Mouse (Mus musculus): ENCODE results near the gene Vapb. TPM values are rescaled to one million over a fixed set of nuclear protein-coding genes. Genes with fewer than 3 reads are reported as not detected.

Gene Vapb
- polyA plus RNA-seq, 1 experiment from 2014 or later, result 15.1 TPM

DNA sequence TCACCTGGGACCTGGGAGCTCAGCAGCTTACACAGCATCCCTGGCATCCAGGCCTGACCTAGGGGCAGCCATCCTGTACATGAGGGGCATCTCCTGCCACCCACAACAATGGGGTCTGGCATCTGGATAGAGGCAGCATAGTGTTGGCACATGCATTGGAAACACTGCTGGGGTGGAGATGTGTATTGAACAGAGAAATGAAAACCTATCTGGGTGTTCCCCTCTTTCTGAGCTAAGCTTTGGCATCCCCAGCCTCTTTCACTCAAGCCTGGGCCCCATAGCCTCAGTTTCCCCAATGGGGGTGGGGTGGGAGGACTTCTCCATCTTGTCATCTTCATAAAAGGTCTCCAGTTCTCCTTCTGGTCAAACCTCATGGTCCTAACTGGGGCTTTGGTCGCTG lies 62.2 kb downstream of the Vapb start:
- no peak for ATAC-seq (ENCODE audit: low read depth)
- Histone ChIP-seq H3K27ac (replicated peaks) (no peak overlapping the region), H3K36me3 (no peaks in the 10 kb centered on the region), H3K4me2 (no peak overlapping the region), H3K9ac (no peak overlapping the region), H3K9me3 (no peaks in the 10 kb centered on the region), H3K4me1 (replicated peaks) (peaks cover 33% of the 10 kb centered on the region), H3K4me3 (no peak overlapping the region), H3K27me3 (no peaks in the 10 kb centered on the region)
- WGBS, result 82% methylated on average over 1 of the region's 1 CpGs

GRCm38 (mm10) chr2:173800566-173800965 lies 63.3 kb downstream of the Vapb start:
- ATAC-seq (ENCODE audit: low read depth), result no peak
- Histone ChIP-seq H3K9me3 (no peaks in the 10 kb centered on the region), H3K36me3 (no peaks in the 10 kb centered on the region), H3K4me3 (no peak overlapping the region), H3K27me3 (no peaks in the 10 kb centered on the region), H3K4me1 (replicated peaks) (peaks cover 38% of the 10 kb centered on the region), H3K9ac (no peak overlapping the region), H3K4me2 (no peak overlapping the region), H3K27ac (replicated peaks) (no peak overlapping the region; the same call in 1 of the 2 replicates)
- 71% methylated on average over 9 of the region's 9 CpGs for WGBS

DNA sequence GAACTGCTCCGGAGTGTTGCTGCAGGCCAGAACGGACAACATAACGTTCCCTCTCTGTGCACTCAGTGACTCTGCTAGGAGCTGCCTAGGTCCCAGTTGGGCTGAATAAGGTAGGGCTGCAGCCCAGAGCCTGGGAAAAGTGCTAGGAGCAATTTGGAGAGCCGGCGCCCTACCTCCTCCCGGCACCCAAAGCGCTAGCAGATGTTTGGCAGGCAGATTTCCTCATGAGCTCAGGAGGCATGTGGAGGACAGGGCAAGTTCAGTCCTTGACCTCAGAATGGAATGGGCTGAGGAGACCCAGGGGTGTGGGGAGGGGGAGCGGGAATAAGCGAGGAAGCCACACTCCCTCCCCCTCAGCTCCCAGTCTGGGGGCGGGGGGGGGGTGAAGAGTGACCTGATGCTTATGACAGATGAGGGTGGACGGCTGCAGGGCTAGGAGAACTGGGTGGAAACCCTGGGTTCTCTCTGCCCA lies 64.1 kb downstream of the Vapb start:
- Histone ChIP-seq H3K27ac (replicated peaks) (no peak overlapping the region), H3K4me2 (no peak overlapping the region), H3K4me3 (no peak overlapping the region), H3K27me3 (no peaks in the 10 kb centered on the region), H3K9me3 (no peaks in the 10 kb centered on the region), H3K9ac (no peak overlapping the region), H3K4me1 (replicated peaks) (peaks cover 29% of the 10 kb centered on the region), H3K36me3 (no peaks in the 10 kb centered on the region)
- 66% methylated on average over 11 of the region's 11 CpGs for WGBS
- ATAC-seq (ENCODE audit: low read depth), result no peak

DNA sequence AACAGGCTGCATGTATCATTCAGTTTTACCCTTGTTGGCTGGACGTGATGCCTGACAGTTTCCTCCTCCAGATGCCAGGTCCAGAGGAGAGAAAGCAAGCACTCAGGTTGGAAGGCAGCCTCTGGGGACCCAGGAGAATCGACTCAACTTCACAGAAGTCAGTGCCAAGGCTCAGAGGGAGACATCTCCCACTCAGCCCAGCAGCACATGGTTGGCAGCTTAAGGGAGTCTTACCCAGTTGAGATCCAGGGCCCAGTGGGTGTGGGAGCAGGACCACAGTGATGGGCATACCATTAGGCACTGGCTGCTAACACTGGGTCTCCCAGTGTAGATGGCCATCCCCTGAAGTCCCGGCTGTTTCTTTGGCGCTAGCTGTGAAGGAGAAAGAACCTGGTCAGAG lies 64.9 kb downstream of the Vapb start:
- no peak overlapping the region for H3K27ac ChIP-seq (replicated peaks)
- H3K27me3 ChIP-seq, result no peaks in the 10 kb centered on the region
- H3K36me3 ChIP-seq, result no peaks in the 10 kb centered on the region
- 82% methylated on average over 4 of the region's 4 CpGs for WGBS
- H3K9ac ChIP-seq, result no peak overlapping the region
- ATAC-seq (ENCODE audit: low read depth), result no peak
- no peak overlapping the region for H3K4me2 ChIP-seq
- H3K4me1 ChIP-seq (replicated peaks), result peaks cover 21% of the 10 kb centered on the region
- H3K9me3 ChIP-seq, result no peaks in the 10 kb centered on the region
- H3K4me3 ChIP-seq, result no peak overlapping the region

- Histone ChIP-seq H3K27ac (replicated peaks) (no peak overlapping the region), H3K4me1 (replicated peaks) (peaks cover 20% of the 10 kb centered on the region), H3K27me3 (no peaks in the 10 kb centered on the region), H3K36me3 (no peaks in the 10 kb centered on the region), H3K9me3 (no peaks in the 10 kb centered on the region), H3K4me3 (no peak overlapping the region), H3K4me2 (no peak overlapping the region), H3K9ac (no peak overlapping the region)
- 80% methylated on average over 3 of the region's 3 CpGs for WGBS
- ATAC-seq (ENCODE audit: low read depth), result no peak
Observed at GRCm38 (mm10) chr2:173802956-173803355, 65.6 kb downstream of the Vapb start.

DNA sequence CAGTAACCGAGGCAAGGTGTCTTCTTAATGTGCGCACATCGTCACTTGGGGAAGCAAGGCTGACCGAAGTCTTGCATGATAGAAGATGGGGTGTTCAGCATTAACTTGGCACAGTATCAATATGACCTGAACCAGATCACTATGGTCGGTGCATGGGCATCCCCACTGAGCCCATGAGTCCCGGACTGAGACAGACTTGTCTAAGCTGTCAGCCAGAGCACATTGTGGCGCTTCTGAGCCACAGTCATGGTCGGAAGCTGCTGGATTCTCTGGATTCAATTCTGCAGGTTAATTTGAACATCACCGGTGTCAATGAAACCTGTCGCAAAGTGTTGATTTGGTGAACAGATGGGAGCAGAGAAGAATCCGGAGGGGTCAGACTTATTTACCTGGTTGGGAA lies 66.5 kb downstream of the Vapb start:
- Histone ChIP-seq H3K9ac (no peak overlapping the region), H3K27ac (replicated peaks) (no peak overlapping the region), H3K9me3 (no peaks in the 10 kb centered on the region), H3K4me1 (replicated peaks) (peaks cover 20% of the 10 kb centered on the region), H3K4me3 (no peak overlapping the region), H3K36me3 (no peaks in the 10 kb centered on the region), H3K27me3 (no peaks in the 10 kb centered on the region), H3K4me2 (no peak overlapping the region)
- WGBS, result 91% methylated on average over 11 of the region's 11 CpGs
- no peak for ATAC-seq (ENCODE audit: low read depth)

GRCm38 (mm10) chr2:173806621-173807020 lies 69.3 kb downstream of the Vapb start:
- Histone ChIP-seq H3K27ac (replicated peaks) (no peak overlapping the region), H3K9me3 (no peaks in the 10 kb centered on the region), H3K9ac (no peak overlapping the region), H3K4me3 (no peak overlapping the region), H3K36me3 (no peaks in the 10 kb centered on the region), H3K4me1 (replicated peaks) (peaks cover 16% of the 10 kb centered on the region), H3K27me3 (no peaks in the 10 kb centered on the region), H3K4me2 (no peak overlapping the region)
- no peak for ATAC-seq (ENCODE audit: low read depth)
- 84% methylated on average over 7 of the region's 7 CpGs for WGBS

- ATAC-seq (ENCODE audit: low read depth), result no peak
- WGBS, result 85% methylated on average over 7 of the region's 7 CpGs
- Histone ChIP-seq H3K27me3 (no peaks in the 10 kb centered on the region), H3K4me3 (no peak overlapping the region), H3K36me3 (no peaks in the 10 kb centered on the region), H3K9ac (no peak overlapping the region), H3K9me3 (no peaks in the 10 kb centered on the region), H3K4me1 (replicated peaks) (peaks cover 8% of the 10 kb centered on the region), H3K4me2 (no peak overlapping the region), H3K27ac (replicated peaks) (no peak overlapping the region)
Observed at GRCm38 (mm10) chr2:173808942-173809341, 71.6 kb downstream of the Vapb start.

GRCm38 (mm10) chr2:173810036-173810850 lies 72.9 kb downstream of the Vapb start:
- Histone ChIP-seq H3K4me2 (no peak overlapping the region), H3K27me3 (no peaks in the 10 kb centered on the region), H3K27ac (replicated peaks) (no peak overlapping the region), H3K4me3 (no peak overlapping the region), H3K4me1 (replicated peaks) (no peaks in the 10 kb centered on the region), H3K36me3 (no peaks in the 10 kb centered on the region), H3K9me3 (no peaks in the 10 kb centered on the region), H3K9ac (no peak overlapping the region)
- 86% methylated on average over 15 of the region's 15 CpGs for WGBS
- ATAC-seq (ENCODE audit: low read depth), result no peak

- Histone ChIP-seq H3K4me3 (no peak overlapping the region), H3K27ac (replicated peaks) (no peak overlapping the region), H3K9me3 (no peaks in the 10 kb centered on the region), H3K36me3 (no peaks in the 10 kb centered on the region), H3K4me2 (no peak overlapping the region), H3K4me1 (replicated peaks) (no peaks in the 10 kb centered on the region), H3K27me3 (no peaks in the 10 kb centered on the region), H3K9ac (no peak overlapping the region)
- WGBS, result 87% methylated on average over 5 of the region's 5 CpGs
- no peak for ATAC-seq (ENCODE audit: low read depth)
Observed at GRCm38 (mm10) chr2:173810851-173811130, 73.5 kb downstream of the Vapb start.

DNA sequence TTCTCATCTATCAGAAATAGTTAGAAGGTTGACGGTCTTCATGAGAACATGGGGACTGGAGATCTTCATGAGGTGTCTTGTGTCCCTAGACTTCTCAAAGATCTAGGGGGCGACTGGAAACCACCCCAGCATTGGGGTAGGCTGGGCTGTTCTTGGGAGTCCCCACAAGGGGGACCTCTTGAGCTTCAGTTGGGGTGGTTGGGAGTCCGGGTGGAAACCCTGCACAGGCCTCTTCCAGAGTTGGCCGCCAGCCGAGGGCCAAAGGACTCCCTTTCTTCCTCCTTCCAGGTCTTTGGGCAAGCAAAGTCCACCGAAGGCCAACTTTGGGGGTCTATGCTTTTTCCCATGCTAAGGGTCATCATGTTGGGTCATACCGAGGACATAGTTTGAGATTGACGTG lies 74.5 kb downstream of the Vapb start:
- H3K36me3 ChIP-seq, result no peaks in the 10 kb centered on the region
- H3K27me3 ChIP-seq, result no peaks in the 10 kb centered on the region
- H3K9ac ChIP-seq, result no peak overlapping the region
- no peak overlapping the region for H3K4me3 ChIP-seq
- 77% methylated on average over 8 of the region's 8 CpGs for WGBS
- H3K4me2 ChIP-seq, result no peak overlapping the region
- H3K9me3 ChIP-seq, result peaks cover 7% of the 10 kb centered on the region; the same call in 1 of the 2 replicates
- no peaks in the 10 kb centered on the region for H3K4me1 ChIP-seq (replicated peaks)
- H3K27ac ChIP-seq (replicated peaks), result no peak overlapping the region
- ATAC-seq (ENCODE audit: low read depth), result no peak

- Histone ChIP-seq H3K4me3 (no peak overlapping the region), H3K36me3 (no peaks in the 10 kb centered on the region), H3K27ac (replicated peaks) (no peak overlapping the region), H3K27me3 (no peaks in the 10 kb centered on the region), H3K9ac (no peak overlapping the region), H3K4me2 (no peak overlapping the region), H3K9me3 (peaks cover 17% of the 10 kb centered on the region), H3K4me1 (replicated peaks) (no peaks in the 10 kb centered on the region)
- WGBS, result 79% methylated on average over 5 of the region's 5 CpGs
- no peak for ATAC-seq (ENCODE audit: low read depth)
Observed at GRCm38 (mm10) chr2:173813071-173813470, 75.8 kb downstream of the Vapb start.

- Histone ChIP-seq H3K4me3 (no peak overlapping the region), H3K9me3 (peaks cover 10% of the 10 kb centered on the region), H3K4me1 (replicated peaks) (no peaks in the 10 kb centered on the region), H3K27me3 (no peaks in the 10 kb centered on the region), H3K4me2 (no peak overlapping the region), H3K27ac (replicated peaks) (no peak overlapping the region), H3K9ac (no peak overlapping the region), H3K36me3 (no peaks in the 10 kb centered on the region)
- no peak for ATAC-seq (ENCODE audit: low read depth)
- 89% methylated on average over 4 of the region's 4 CpGs for WGBS
Observed at GRCm38 (mm10) chr2:173826287-173826686, 89.0 kb downstream of the Vapb start.

Data from neural tube, embryonic 13.5 days (tissue).